In the genomic region with DNA sequence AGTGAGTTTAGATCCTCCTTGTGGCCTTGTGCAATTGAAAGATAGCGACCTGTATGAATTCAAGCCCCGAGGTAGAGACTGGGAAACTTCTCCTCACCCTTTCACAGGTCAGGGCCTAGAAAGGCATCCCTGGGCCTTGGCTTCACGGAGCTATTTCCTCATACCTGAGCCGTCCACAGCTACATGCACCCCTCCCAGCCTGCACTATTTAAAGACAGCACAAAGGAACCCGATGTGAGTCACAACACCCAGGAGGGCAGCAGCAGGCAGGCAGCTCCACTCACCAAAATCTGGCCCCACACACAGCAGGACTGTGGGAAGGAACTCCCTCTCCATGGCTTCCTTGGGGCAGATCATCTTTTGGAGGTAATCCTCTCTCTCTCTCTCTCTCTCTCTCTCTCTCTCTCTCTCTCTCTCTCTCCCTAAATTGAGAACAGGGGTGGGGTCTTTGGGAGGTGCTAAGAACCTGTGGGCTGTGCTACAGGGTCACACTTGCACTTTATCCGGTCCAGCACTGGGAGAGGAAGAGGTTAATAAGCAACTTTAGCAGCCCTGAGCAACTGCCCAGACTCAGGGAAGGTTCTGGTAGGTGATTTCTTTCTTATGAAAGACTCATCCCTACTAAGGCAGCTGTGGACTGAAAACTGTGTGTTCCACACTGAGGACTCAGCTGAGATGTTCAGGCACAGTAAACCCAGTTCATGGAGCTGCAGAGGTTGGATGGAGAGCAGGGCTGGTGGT, we compare ENCODE assay signal across 14 mouse cellular contexts. TPM values are rescaled to one million over a fixed set of nuclear protein-coding genes. Genes with fewer than 3 reads are reported as not detected.
DNase-seq lines count a peak whose midpoint lies in the region; ATAC-seq lines count a peak whose summit lies in the region.
"Had no signal": no experiment of that assay in that cellular context is flagged by ENCODE, and none has a peak within 500 bp of the region (broad histone marks: within the 10 kb centered on the region; RNA-seq: fewer than 3 reads in every experiment).

A gene (plus strand): TSS at position 235 of the 741 bp plus-strand sequence.

- H3K36me3 ChIP-seq in intestine, embryonic 16.5 days (ENCODE audit: control insufficient read depth, insufficient read depth, low read length): no peaks in the 10 kb centered on the region
- no peaks in the 10 kb centered on the region for H3K36me3 ChIP-seq in intestine, embryonic 15.5 days
- no peaks in the 10 kb centered on the region for H3K36me3 ChIP-seq in stomach, embryonic 16.5 days (ENCODE audit: control insufficient read depth, insufficient read depth, low read length)
- no peaks in the 10 kb centered on the region for H3K36me3 ChIP-seq in forebrain, embryonic 16.5 days (ENCODE audit: control insufficient read depth, insufficient read depth)
- H3K36me3 ChIP-seq: hindbrain, embryonic 13.5 days; limb, embryonic 12.5 days; neural tube, embryonic 13.5 days had no signal

- DNase-seq in lung, postnatal 36 days: peak; percentile 15
- DNase-seq in lung, postnatal 14 days: no peak
- peak; percentile 39 for DNase-seq in brain, adult 2 months (ENCODE audit: low read depth, low spot score)
- DNase-seq: adrenal gland, adult 8-10 months; cerebellum, adult 8-10 months; gastrocnemius, postnatal 10 days had no signal

- H3K27ac ChIP-seq in intestine, embryonic 16.5 days (ENCODE audit: low read length): no peak within 1 kb of the TSS
- no peak within 1 kb of the TSS for H3K27ac ChIP-seq in intestine, embryonic 15.5 days
- H3K27ac ChIP-seq in stomach, embryonic 16.5 days (ENCODE audit: low read length): peak within 1 kb of the TSS; percentile 47
- H3K27ac ChIP-seq in forebrain, embryonic 16.5 days (ENCODE audit: low read length): no peak within 1 kb of the TSS
- H3K27ac ChIP-seq: hindbrain, embryonic 13.5 days; limb, embryonic 12.5 days; neural tube, embryonic 13.5 days had no signal

- peaks cover 11% of the 10 kb centered on the region for H3K4me1 ChIP-seq in intestine, embryonic 16.5 days (ENCODE audit: control insufficient read depth, insufficient read depth, low read length)
- 0 out of 2 replicates have a peak, but pooled peaks cover 10% of the 10 kb centered on the region for H3K4me1 ChIP-seq in intestine, embryonic 15.5 days (replicated peaks)
- peaks cover 17% of the 10 kb centered on the region for H3K4me1 ChIP-seq in stomach, embryonic 16.5 days (ENCODE audit: control insufficient read depth, insufficient read depth, low read length)
- H3K4me1 ChIP-seq in forebrain, embryonic 16.5 days (replicated peaks; ENCODE audit: control insufficient read depth, insufficient read depth, low read length): no peaks in the 10 kb centered on the region

- H3K9ac ChIP-seq in intestine, embryonic 16.5 days (ENCODE audit: low read depth, low read length): no peak within 1 kb of the TSS
- H3K9ac ChIP-seq in intestine, embryonic 15.5 days: no peak within 1 kb of the TSS
- H3K9ac ChIP-seq in stomach, embryonic 16.5 days (ENCODE audit: low read length): peak within 1 kb of the TSS; percentile 40
- no peak within 1 kb of the TSS for H3K9ac ChIP-seq in forebrain, embryonic 16.5 days (replicated peaks; ENCODE audit: low read depth, low read length)
- H3K9ac ChIP-seq: hindbrain, embryonic 13.5 days; limb, embryonic 12.5 days; neural tube, embryonic 13.5 days had no signal

- WGBS in intestine, embryonic 16.5 days: 44% methylated on average over 6 of the region's 6 CpGs
- WGBS in intestine, embryonic 15.5 days: 33% methylated on average over 6 of the region's 6 CpGs
- 43% methylated on average over 6 of the region's 6 CpGs for WGBS in stomach, embryonic 16.5 days
- WGBS in forebrain, embryonic 16.5 days: 55% methylated on average over 6 of the region's 6 CpGs

- no peak within 1 kb of the TSS for H3K4me3 ChIP-seq in intestine, embryonic 16.5 days (ENCODE audit: low read length)
- no peak within 1 kb of the TSS for H3K4me3 ChIP-seq in intestine, embryonic 15.5 days (replicated peaks)
- H3K4me3 ChIP-seq in stomach, embryonic 16.5 days (replicated peaks; ENCODE audit: low read length): no peak within 1 kb of the TSS; the same call in 1 of the 2 replicates
- no peak within 1 kb of the TSS for H3K4me3 ChIP-seq in forebrain, embryonic 16.5 days (replicated peaks; ENCODE audit: low read length)
- H3K4me3 ChIP-seq: hindbrain, embryonic 13.5 days; limb, embryonic 12.5 days; neural tube, embryonic 13.5 days had no signal

- ATAC-seq in intestine, embryonic 16.5 days: 0 out of 2 replicates have a peak, but pooled peaks have one; percentile 52
- no peak for ATAC-seq in intestine, embryonic 15.5 days
- ATAC-seq in stomach, embryonic 16.5 days (ENCODE audit: insufficient read depth, low FRiP score): peak; percentile 62; the same call in 1 of the 2 replicates
- ATAC-seq in forebrain, embryonic 16.5 days: no peak

- no peaks in the 10 kb centered on the region for H3K9me3 ChIP-seq in intestine, embryonic 16.5 days (ENCODE audit: control insufficient read depth, low read length)
- H3K9me3 ChIP-seq in intestine, embryonic 15.5 days: no peaks in the 10 kb centered on the region
- H3K9me3 ChIP-seq in stomach, embryonic 16.5 days (replicated peaks; ENCODE audit: control insufficient read depth, low read length): no peaks in the 10 kb centered on the region
- H3K9me3 ChIP-seq in forebrain, embryonic 16.5 days (ENCODE audit: control insufficient read depth, low read length): no peaks in the 10 kb centered on the region
- H3K9me3 ChIP-seq: hindbrain, embryonic 13.5 days; limb, embryonic 12.5 days; neural tube, embryonic 13.5 days had no signal

- no peak within 1 kb of the TSS for H3K4me2 ChIP-seq in intestine, embryonic 16.5 days (ENCODE audit: low read depth, low read length)
- no peak within 1 kb of the TSS for H3K4me2 ChIP-seq in intestine, embryonic 15.5 days (replicated peaks)
- peak within 1 kb of the TSS; percentile 38; the same call in 1 of the 2 replicates for H3K4me2 ChIP-seq in stomach, embryonic 16.5 days (ENCODE audit: low read depth, low read length)
- no peak within 1 kb of the TSS for H3K4me2 ChIP-seq in forebrain, embryonic 16.5 days (ENCODE audit: low read length)
- H3K4me2 ChIP-seq: hindbrain, embryonic 13.5 days; limb, embryonic 12.5 days; neural tube, embryonic 13.5 days had no signal

- H3K27me3 ChIP-seq in intestine, embryonic 16.5 days (replicated peaks; ENCODE audit: control insufficient read depth, insufficient read depth, low read length): no peaks in the 10 kb centered on the region
- no peaks in the 10 kb centered on the region for H3K27me3 ChIP-seq in intestine, embryonic 15.5 days (replicated peaks)
- H3K27me3 ChIP-seq in stomach, embryonic 16.5 days (ENCODE audit: control insufficient read depth, insufficient read depth, low read length): no peaks in the 10 kb centered on the region
- H3K27me3 ChIP-seq in forebrain, embryonic 16.5 days (replicated peaks; ENCODE audit: control insufficient read depth, insufficient read depth, low read length): no peaks in the 10 kb centered on the region
- H3K27me3 ChIP-seq: hindbrain, embryonic 13.5 days; limb, embryonic 12.5 days; neural tube, embryonic 13.5 days had no signal

RNA-seq across cellular contexts. Expression of the gene that starts here (rescaled TPM):
- 0.29 and 0.33 TPM in 2 replicates for polyA plus RNA-seq in intestine, embryonic 16.5 days (2015; fragmentation: Nextera tagmentation; extraction: Ambion mirVana)
- polyA plus RNA-seq in intestine, embryonic 15.5 days (2015; fragmentation: Nextera tagmentation; extraction: Ambion mirVana): 0.38 and 0.42 TPM in 2 replicates
- 2.1 and 3.1 TPM in 2 replicates for polyA plus RNA-seq in stomach, embryonic 16.5 days (2015; fragmentation: Nextera tagmentation; extraction: Ambion mirVana)
- not detected in 2 replicates for polyA plus RNA-seq in forebrain, embryonic 16.5 days (2015; fragmentation: Nextera tagmentation; extraction: Ambion mirVana)
- polyA plus RNA-seq: embryonic facial prominence, embryonic 11.5 days; hindbrain, embryonic 13.5 days; limb, embryonic 12.5 days; neural tube, embryonic 13.5 days had no signal

Comparison
In these comparisons a context has a peak if more than half of its experiments do, and no peak if none do; other contexts are left out.
1. Peak in ATAC-seq in intestine, embryonic 16.5 days; RNA of the gene not detected or under 1 TPM.